Mouse (Mus musculus): ENCODE results near the gene 4930579G24Rik. TPM values are rescaled to one million over a fixed set of nuclear protein-coding genes. Genes with fewer than 3 reads are reported as not detected.

The 4930579G24Rik gene
- polyA plus RNA-seq, 1 experiment from 2014 or later = 32.0 TPM

GRCm38 (mm10) chr3:79627484-79628181, 1.2 kb upstream of the 4930579G24Rik start:
- 18% methylated on average over 10 of the region's 10 CpGs for WGBS
- Histone ChIP-seq H3K4me1 (replicated peaks; ENCODE audit: control insufficient read depth, insufficient read depth, low read length) (peaks cover 5% of the 10 kb centered on the region; the same call in 1 of the 2 replicates), H3K4me2 (ENCODE audit: low read depth, low read length) (peak overlapping the region; percentile 59), H3K9me3 (ENCODE audit: control insufficient read depth, low read length) (no peaks in the 10 kb centered on the region), H3K4me3 (ENCODE audit: low read length) (peak overlapping the region; percentile 79), H3K36me3 (ENCODE audit: control insufficient read depth, insufficient read depth, low read length) (peaks cover 11% of the 10 kb centered on the region), H3K27ac (ENCODE audit: low read length) (no peak overlapping the region), H3K27me3 (ENCODE audit: control insufficient read depth, insufficient read depth, low read depth, low read length) (no peaks in the 10 kb centered on the region), H3K9ac (ENCODE audit: low read length) (peak overlapping the region; percentile 66)
- no peak for ATAC-seq (ENCODE audit: low read depth)

- Histone ChIP-seq H3K4me2 (ENCODE audit: low read depth, low read length) (peak overlapping the region; percentile 59), H3K27me3 (ENCODE audit: control insufficient read depth, insufficient read depth, low read depth, low read length) (no peaks in the 10 kb centered on the region), H3K9ac (ENCODE audit: low read length) (peak overlapping the region; percentile 66), H3K4me1 (replicated peaks; ENCODE audit: control insufficient read depth, insufficient read depth, low read length) (peaks cover 5% of the 10 kb centered on the region; the same call in 1 of the 2 replicates), H3K4me3 (ENCODE audit: low read length) (peak overlapping the region; percentile 79), H3K36me3 (ENCODE audit: control insufficient read depth, insufficient read depth, low read length) (peaks cover 16% of the 10 kb centered on the region), H3K9me3 (ENCODE audit: control insufficient read depth, low read length) (no peaks in the 10 kb centered on the region), H3K27ac (ENCODE audit: low read length) (peak overlapping the region; percentile 67)
- ATAC-seq (ENCODE audit: low read depth) = no peak
- 1% methylated on average over 9 of the region's 9 CpGs for WGBS
Observed at GRCm38 (mm10) chr3:79628182-79628560, 708 bp upstream of the 4930579G24Rik start.

GRCm38 (mm10) chr3:79629416-79629730, 494 bp downstream of the 4930579G24Rik start, which contains the start of gene Etfdh:
Gene Etfdh (minus strand): TSS chr3:79629500.
- Histone ChIP-seq H3K27me3 (ENCODE audit: control insufficient read depth, insufficient read depth, low read depth, low read length) (no peaks in the 10 kb centered on the region), H3K27ac (ENCODE audit: low read length) (peak within 1 kb of the TSS; percentile 84), H3K4me2 (ENCODE audit: low read depth, low read length) (peak within 1 kb of the TSS; percentile 72), H3K9ac (ENCODE audit: low read length) (peak within 1 kb of the TSS; percentile 76), H3K4me3 (ENCODE audit: low read length) (peak within 1 kb of the TSS; percentile 79), H3K36me3 (ENCODE audit: control insufficient read depth, insufficient read depth, low read length) (peaks cover 23% of the 10 kb centered on the region), H3K4me1 (replicated peaks; ENCODE audit: control insufficient read depth, insufficient read depth, low read length) (peaks cover 5% of the 10 kb centered on the region; the same call in 1 of the 2 replicates), H3K9me3 (ENCODE audit: control insufficient read depth, low read length) (no peaks in the 10 kb centered on the region; the same call in 1 of the 2 replicates)
- WGBS = under 1% methylated on average over 7 of the region's 11 CpGs
- ATAC-seq (ENCODE audit: low read depth) = peak; percentile 71

- 82% methylated on average over 6 of the region's 6 CpGs for WGBS
Observed at GRCm38 (mm10) chr3:79652129-79652528, 23.2 kb downstream of the 4930579G24Rik start.

GRCm38 (mm10) chr3:79656682-79657081, 27.8 kb downstream of the 4930579G24Rik start:
- Histone ChIP-seq H3K4me1 (replicated peaks; ENCODE audit: control insufficient read depth, insufficient read depth, low read length) (no peaks in the 10 kb centered on the region), H3K4me3 (ENCODE audit: low read length) (no peak overlapping the region), H3K4me2 (ENCODE audit: low read depth, low read length) (no peak overlapping the region), H3K27ac (ENCODE audit: low read length) (no peak overlapping the region), H3K27me3 (ENCODE audit: control insufficient read depth, insufficient read depth, low read depth, low read length) (no peaks in the 10 kb centered on the region), H3K9ac (ENCODE audit: low read length) (no peak overlapping the region), H3K36me3 (ENCODE audit: control insufficient read depth, insufficient read depth, low read length) (no peaks in the 10 kb centered on the region), H3K9me3 (ENCODE audit: control insufficient read depth, low read length) (no peaks in the 10 kb centered on the region)
- no peak for ATAC-seq (ENCODE audit: low read depth)
- WGBS = 38% methylated on average over 5 of the region's 5 CpGs

More at GRCm38 (mm10) chr3:79652129-79652528, 23.2 kb downstream of the 4930579G24Rik start:
- H3K4me1 ChIP-seq (replicated peaks; ENCODE audit: control insufficient read depth, insufficient read depth, low read length) = no peaks in the 10 kb centered on the region
- ATAC-seq (ENCODE audit: low read depth) = no peak
- no peak overlapping the region for H3K27ac ChIP-seq (ENCODE audit: low read length)
- no peaks in the 10 kb centered on the region for H3K27me3 ChIP-seq (ENCODE audit: control insufficient read depth, insufficient read depth, low read depth, low read length)
- no peaks in the 10 kb centered on the region for H3K9me3 ChIP-seq (ENCODE audit: control insufficient read depth, low read length)
- no peak overlapping the region for H3K4me2 ChIP-seq (ENCODE audit: low read depth, low read length)
- no peak overlapping the region for H3K4me3 ChIP-seq (ENCODE audit: low read length)
- H3K9ac ChIP-seq (ENCODE audit: low read length) = no peak overlapping the region
- H3K36me3 ChIP-seq (ENCODE audit: control insufficient read depth, insufficient read depth, low read length) = no peaks in the 10 kb centered on the region

GRCm38 (mm10) chr3:79664787-79665408, 36.0 kb downstream of the 4930579G24Rik start:
- WGBS = 33% methylated on average over 9 of the region's 9 CpGs
- H3K36me3 ChIP-seq (ENCODE audit: control insufficient read depth, insufficient read depth, low read length) = no peaks in the 10 kb centered on the region
- no peaks in the 10 kb centered on the region for H3K9me3 ChIP-seq (ENCODE audit: control insufficient read depth, low read length)
- no peak overlapping the region for H3K27ac ChIP-seq (ENCODE audit: low read length)
- H3K27me3 ChIP-seq (ENCODE audit: control insufficient read depth, insufficient read depth, low read depth, low read length) = no peaks in the 10 kb centered on the region
- no peak overlapping the region for H3K9ac ChIP-seq (ENCODE audit: low read length)
- no peaks in the 10 kb centered on the region for H3K4me1 ChIP-seq (replicated peaks; ENCODE audit: control insufficient read depth, insufficient read depth, low read length)
- no peak overlapping the region for H3K4me3 ChIP-seq (ENCODE audit: low read length)
- 0 out of 2 replicates have a peak, but pooled peaks have one; percentile 34 for ATAC-seq (ENCODE audit: low read depth)
- H3K4me2 ChIP-seq (ENCODE audit: low read depth, low read length) = no peak overlapping the region

- no peak overlapping the region for H3K9ac ChIP-seq (ENCODE audit: low read length)
- no peak overlapping the region for H3K4me2 ChIP-seq (ENCODE audit: low read depth, low read length)
- ATAC-seq (ENCODE audit: low read depth) = no peak
- WGBS = 70% methylated on average over 7 of the region's 7 CpGs
- no peaks in the 10 kb centered on the region for H3K4me1 ChIP-seq (replicated peaks; ENCODE audit: control insufficient read depth, insufficient read depth, low read length)
- no peaks in the 10 kb centered on the region for H3K9me3 ChIP-seq (ENCODE audit: control insufficient read depth, low read length)
- no peak overlapping the region for H3K27ac ChIP-seq (ENCODE audit: low read length)
- no peaks in the 10 kb centered on the region for H3K27me3 ChIP-seq (ENCODE audit: control insufficient read depth, insufficient read depth, low read depth, low read length)
- no peak overlapping the region for H3K4me3 ChIP-seq (ENCODE audit: low read length)
- no peaks in the 10 kb centered on the region for H3K36me3 ChIP-seq (ENCODE audit: control insufficient read depth, insufficient read depth, low read length)
Observed at GRCm38 (mm10) chr3:79670556-79670955, 41.7 kb downstream of the 4930579G24Rik start.

- Histone ChIP-seq H3K27me3 (ENCODE audit: control insufficient read depth, insufficient read depth, low read depth, low read length) (no peaks in the 10 kb centered on the region), H3K4me1 (replicated peaks; ENCODE audit: control insufficient read depth, insufficient read depth, low read length) (no peaks in the 10 kb centered on the region), H3K36me3 (ENCODE audit: control insufficient read depth, insufficient read depth, low read length) (no peaks in the 10 kb centered on the region), H3K4me2 (ENCODE audit: low read depth, low read length) (no peak overlapping the region), H3K9me3 (ENCODE audit: control insufficient read depth, low read length) (no peaks in the 10 kb centered on the region), H3K4me3 (ENCODE audit: low read length) (no peak overlapping the region), H3K9ac (ENCODE audit: low read length) (no peak overlapping the region), H3K27ac (ENCODE audit: low read length) (no peak overlapping the region)
- 69% methylated on average over 16 of the region's 16 CpGs for WGBS
- no peak for ATAC-seq (ENCODE audit: low read depth)
Observed at GRCm38 (mm10) chr3:79672188-79672587, 43.3 kb downstream of the 4930579G24Rik start.

GRCm38 (mm10) chr3:79673082-79673481, 44.2 kb downstream of the 4930579G24Rik start:
- Histone ChIP-seq H3K27ac (ENCODE audit: low read length) (no peak overlapping the region), H3K9me3 (ENCODE audit: control insufficient read depth, low read length) (no peaks in the 10 kb centered on the region), H3K4me1 (replicated peaks; ENCODE audit: control insufficient read depth, insufficient read depth, low read length) (no peaks in the 10 kb centered on the region), H3K4me3 (ENCODE audit: low read length) (no peak overlapping the region), H3K4me2 (ENCODE audit: low read depth, low read length) (no peak overlapping the region), H3K36me3 (ENCODE audit: control insufficient read depth, insufficient read depth, low read length) (no peaks in the 10 kb centered on the region), H3K9ac (ENCODE audit: low read length) (no peak overlapping the region), H3K27me3 (ENCODE audit: control insufficient read depth, insufficient read depth, low read depth, low read length) (no peaks in the 10 kb centered on the region)
- ATAC-seq (ENCODE audit: low read depth) = no peak
- 8% methylated on average over 4 of the region's 4 CpGs for WGBS
